8 mouse cellular contexts compared by ENCODE assay signal in the genomic region with DNA sequence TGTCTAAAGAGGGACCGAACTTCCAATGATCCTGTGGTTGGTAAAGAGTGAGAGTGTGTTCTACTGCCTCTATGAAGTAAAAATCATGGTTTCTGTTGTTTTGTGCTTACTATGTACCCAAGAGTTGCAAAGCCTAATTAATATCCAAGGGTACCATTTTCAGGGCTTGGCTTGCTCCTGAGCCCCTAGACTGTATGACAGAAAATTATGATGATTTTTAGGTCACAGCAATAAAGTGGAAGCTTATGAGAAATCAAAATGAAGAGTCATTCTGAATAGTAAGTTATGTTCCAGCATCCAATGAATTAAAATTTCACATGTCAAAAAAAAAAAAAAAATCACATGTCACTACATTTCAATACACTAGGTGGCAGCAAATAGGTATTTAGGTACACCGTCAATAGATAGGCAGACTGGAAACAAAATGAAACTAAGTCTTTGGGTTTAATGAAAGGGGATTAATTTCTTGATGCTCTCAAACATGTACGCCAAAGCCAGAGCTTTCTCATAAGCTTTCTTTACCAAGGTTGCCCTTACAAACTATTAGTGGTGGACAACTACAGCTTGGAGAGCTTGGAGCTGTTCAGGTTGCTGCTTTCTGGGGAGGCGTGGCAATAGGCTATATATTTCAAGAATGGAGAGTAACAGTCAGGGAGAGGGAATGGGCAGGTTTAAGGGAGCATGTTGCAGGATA. TPM values are rescaled to one million over a fixed set of nuclear protein-coding genes. Genes with fewer than 3 reads are reported as not detected.
DNase-seq lines count a peak whose midpoint lies in the region; ATAC-seq lines count a peak whose summit lies in the region.

No protein-coding gene starts in this region.

- 59% methylated on average over 4 of the region's 4 CpGs for WGBS in kidney, embryonic 15.5 days
- WGBS in embryonic facial prominence, embryonic 14.5 days: 51% methylated on average over 4 of the region's 4 CpGs
- WGBS in liver, embryonic 12.5 days (ENCODE audit: insufficient replicate concordance): 41% methylated on average over 4 of the region's 4 CpGs

- intact Hi-C loops in left cerebral cortex, postnatal 25 days (cut with DNase I): loop anchor here (2.0 kb wide), 2 partner anchors 227 to 553 kb away; a partner anchor contains a TSS

- H3K9ac ChIP-seq in kidney, embryonic 15.5 days: no peak overlapping the region; the same call in 1 of the 2 replicates
- H3K9ac ChIP-seq in embryonic facial prominence, embryonic 14.5 days (ENCODE audit: low read depth, low read length): no peak overlapping the region
- H3K9ac ChIP-seq in liver, embryonic 12.5 days: no peak overlapping the region

- 0 out of 2 replicates have a peak, but pooled peaks cover 4% of the 10 kb centered on the region for H3K4me1 ChIP-seq in kidney, embryonic 15.5 days
- H3K4me1 ChIP-seq in embryonic facial prominence, embryonic 14.5 days (ENCODE audit: control insufficient read depth, insufficient read depth, low read length): no peaks in the 10 kb centered on the region
- no peaks in the 10 kb centered on the region for H3K4me1 ChIP-seq in liver, embryonic 12.5 days

- H3K27me3 ChIP-seq in kidney, embryonic 15.5 days: no peaks in the 10 kb centered on the region
- no peaks in the 10 kb centered on the region for H3K27me3 ChIP-seq in embryonic facial prominence, embryonic 14.5 days (replicated peaks; ENCODE audit: control insufficient read depth, insufficient read depth, low read length)
- no peaks in the 10 kb centered on the region for H3K27me3 ChIP-seq in liver, embryonic 12.5 days (replicated peaks)

- no peaks in the 10 kb centered on the region for H3K9me3 ChIP-seq in kidney, embryonic 15.5 days (replicated peaks)
- H3K9me3 ChIP-seq in embryonic facial prominence, embryonic 14.5 days (ENCODE audit: control insufficient read depth, low read length): no peaks in the 10 kb centered on the region
- no peaks in the 10 kb centered on the region for H3K9me3 ChIP-seq in liver, embryonic 12.5 days (replicated peaks)

- no peak for DNase-seq in kidney, postnatal 10 days
- DNase-seq in MEL-GATA-1-ER (ENCODE audit: extremely low read depth, low read depth): peak; percentile 26
- peak; percentile 62 for DNase-seq in embryonic facial prominence, embryonic 14.5 days (ENCODE audit: low spot score)
- no peak for DNase-seq in T-cell, adult 2 months (ENCODE audit: low spot score)
- DNase-seq in spleen, postnatal 10 days (ENCODE audit: low spot score in 2 of 2): no peak
- no peak for DNase-seq in left cerebral cortex, postnatal 25 days (ENCODE audit: low spot score in 2 of 2)

- no peak for ATAC-seq in kidney, embryonic 15.5 days (replicated peaks; ENCODE audit: low FRiP score)
- ATAC-seq in embryonic facial prominence, embryonic 14.5 days (ENCODE audit: low read depth): no peak
- ATAC-seq in liver, embryonic 12.5 days: no peak

- no peaks in the 10 kb centered on the region for H3K36me3 ChIP-seq in kidney, embryonic 15.5 days
- no peaks in the 10 kb centered on the region for H3K36me3 ChIP-seq in embryonic facial prominence, embryonic 14.5 days (ENCODE audit: control insufficient read depth, insufficient read depth, low read length)
- H3K36me3 ChIP-seq in liver, embryonic 12.5 days: no peaks in the 10 kb centered on the region

- peak overlapping the region; percentile 44 for H3K4me2 ChIP-seq in kidney, embryonic 15.5 days
- H3K4me2 ChIP-seq in embryonic facial prominence, embryonic 14.5 days (ENCODE audit: low read depth, low read length): peak overlapping the region; percentile 48
- peak overlapping the region; percentile 34; the same call in 1 of the 2 replicates for H3K4me2 ChIP-seq in liver, embryonic 12.5 days

- peak overlapping the region; percentile 17; the same call in 1 of the 2 replicates for H3K4me3 ChIP-seq in kidney, embryonic 15.5 days (replicated peaks)
- H3K4me3 ChIP-seq in embryonic facial prominence, embryonic 14.5 days (ENCODE audit: low read depth, low read length): 0 out of 2 replicates have a peak overlapping the region, but pooled peaks have one; percentile 15
- H3K4me3 ChIP-seq in liver, embryonic 12.5 days: no peak overlapping the region; the same call in 1 of the 2 replicates

- no peak overlapping the region for H3K27ac ChIP-seq in kidney, embryonic 15.5 days
- no peak overlapping the region for H3K27ac ChIP-seq in embryonic facial prominence, embryonic 14.5 days (replicated peaks; ENCODE audit: low read depth, low read length)
- no peak overlapping the region for H3K27ac ChIP-seq in liver, embryonic 12.5 days

RNA-seq across cellular contexts. Expression of a gene that starts 52.9 kb away (rescaled TPM):
- 0.37 TPM in 1 of 2 replicates, not detected in the other for polyA plus RNA-seq in kidney, embryonic 15.5 days (2015; fragmentation: Nextera tagmentation; extraction: Ambion mirVana)
- polyA plus RNA-seq in embryonic facial prominence, embryonic 14.5 days (2014; fragmentation: Nextera tagmentation; extraction: Ambion mirVana): 0.31 and 0.43 TPM in 2 replicates
- polyA plus RNA-seq in liver, embryonic 12.5 days (2016; fragmentation: Nextera tagmentation; extraction: Ambion mirVana): 0.11 and 0.32 TPM in 2 replicates
- total RNA-seq in left cerebral cortex, postnatal 25 days (2021): not detected

Comparison
In these comparisons a context has a peak if more than half of its experiments do, and no peak if none do; other contexts are left out.
1. DNase-seq: peak in MEL-GATA-1-ER (single experiment) and embryonic facial prominence, embryonic 14.5 days (single experiment); none in kidney, postnatal 10 days (single experiment), T-cell, adult 2 months (single experiment), spleen, postnatal 10 days (0 of 2) and left cerebral cortex, postnatal 25 days (0 of 2).
2. Peak in every context shown above with its lines, with median percentiles within 50 percentile points of each other: H3K4me2 ChIP-seq.